Mouse (Mus musculus) c-Kit-positive CD71-positive TER-119-negative erythroid progenitor cells, embryonic 14.5 days (primary cell): ENCODE results near the gene Pld1.

ENCODE experiments used
- DNase-seq: peaks from one replicate; pipeline ENCODE4 v3.0.0-alpha.2; 2013; ENCODE audit warnings: low read depth

Gene Pld1

GRCm38 (mm10) chr3:27991100-27991703 is 52.7 kb downstream of the Pld1 start:
- no peak for DNase-seq

DNA sequence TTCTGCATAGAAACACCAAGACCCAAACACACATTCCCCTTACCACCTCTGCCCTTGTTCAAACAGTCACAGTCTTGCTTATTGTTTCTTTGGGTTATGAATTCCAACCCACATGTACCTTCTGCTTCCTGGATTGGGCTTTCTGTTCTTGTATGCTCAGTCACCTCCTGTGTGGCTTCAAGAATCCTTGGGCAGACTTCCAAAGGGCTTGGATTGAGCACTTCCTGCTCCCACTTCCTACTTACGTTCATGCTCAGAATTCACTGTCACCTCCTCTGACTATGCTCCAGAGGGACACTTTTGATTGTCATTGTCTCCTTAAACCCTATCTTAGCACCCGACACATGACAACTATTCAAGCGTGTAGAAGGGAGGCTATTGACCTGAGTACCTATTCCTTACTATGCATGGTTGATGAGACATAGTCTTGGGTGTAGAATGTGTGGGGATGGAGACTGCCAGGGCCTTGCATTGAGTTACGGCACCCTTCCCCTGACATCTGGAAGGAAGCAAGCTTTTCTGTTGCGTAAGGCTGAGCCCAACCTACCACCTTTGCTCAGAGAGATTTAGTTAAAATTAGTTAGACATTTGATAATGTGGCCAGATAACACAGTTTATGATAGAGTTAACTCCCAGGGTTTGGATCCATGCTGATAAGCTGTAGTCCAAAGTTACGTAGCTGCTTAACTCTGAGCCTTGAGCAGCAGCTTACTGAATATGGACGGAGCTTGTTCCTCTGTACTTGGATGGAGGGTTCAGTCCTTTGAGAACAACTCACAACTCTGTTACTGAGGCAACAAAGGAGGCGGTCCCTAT is 55.9 kb downstream of the Pld1 start:
- DNase-seq: no peak

GRCm38 (mm10) chr3:28004321-28004720 is 65.8 kb downstream of the Pld1 start:
- DNase-seq: no peak

GRCm38 (mm10) chr3:28007684-28008083 is 69.2 kb downstream of the Pld1 start:
- DNase-seq: no peak

GRCm38 (mm10) chr3:28008369-28008768 is 69.9 kb downstream of the Pld1 start:
- DNase-seq: no peak

GRCm38 (mm10) chr3:28012177-28012576 is 73.7 kb downstream of the Pld1 start:
- DNase-seq: no peak

- DNase-seq: no peak
Observed at GRCm38 (mm10) chr3:28013441-28013840, 74.9 kb downstream of the Pld1 start.

DNA sequence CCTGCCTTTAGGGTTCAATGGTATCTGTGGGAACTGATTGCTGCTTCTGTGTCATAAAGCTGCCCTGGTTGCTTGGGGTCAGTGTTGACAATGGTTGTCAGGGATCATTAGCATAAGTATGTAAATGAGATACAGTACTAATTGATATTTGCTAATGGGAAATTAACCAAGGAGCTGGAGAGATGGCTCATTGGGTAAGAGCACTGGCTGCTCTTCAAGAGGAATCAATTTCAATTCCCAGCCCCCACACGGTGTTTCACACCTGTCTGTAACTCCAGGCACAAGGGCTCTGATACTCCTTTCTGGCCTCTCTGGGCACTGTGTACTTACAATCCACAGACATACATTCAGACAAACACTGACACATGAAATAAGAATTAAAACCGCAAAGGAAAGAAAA is 78.5 kb downstream of the Pld1 start:
- DNase-seq: no peak

- no peak for DNase-seq
Observed at GRCm38 (mm10) chr3:28019727-28020126, 81.2 kb downstream of the Pld1 start.

DNA sequence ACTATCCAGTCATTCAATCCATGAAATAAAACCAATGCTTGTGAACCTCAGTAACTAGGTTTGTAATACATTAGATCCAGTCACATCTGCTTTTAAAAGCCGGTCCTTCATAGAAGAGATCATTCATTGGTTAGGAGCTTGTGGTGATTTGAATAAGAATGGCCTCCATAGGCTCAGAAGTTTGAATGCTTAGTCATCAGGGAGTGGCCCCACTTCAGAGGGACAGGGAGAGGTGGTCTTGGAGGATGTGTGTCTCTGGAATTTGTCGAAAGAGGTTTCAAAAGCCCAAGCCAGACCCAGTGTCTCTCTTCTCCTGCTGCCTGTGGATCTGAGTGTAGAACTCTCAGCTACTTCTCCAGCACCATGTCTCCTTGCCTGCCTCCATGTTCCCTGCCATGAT is 81.9 kb downstream of the Pld1 start:
- DNase-seq: no peak

DNA sequence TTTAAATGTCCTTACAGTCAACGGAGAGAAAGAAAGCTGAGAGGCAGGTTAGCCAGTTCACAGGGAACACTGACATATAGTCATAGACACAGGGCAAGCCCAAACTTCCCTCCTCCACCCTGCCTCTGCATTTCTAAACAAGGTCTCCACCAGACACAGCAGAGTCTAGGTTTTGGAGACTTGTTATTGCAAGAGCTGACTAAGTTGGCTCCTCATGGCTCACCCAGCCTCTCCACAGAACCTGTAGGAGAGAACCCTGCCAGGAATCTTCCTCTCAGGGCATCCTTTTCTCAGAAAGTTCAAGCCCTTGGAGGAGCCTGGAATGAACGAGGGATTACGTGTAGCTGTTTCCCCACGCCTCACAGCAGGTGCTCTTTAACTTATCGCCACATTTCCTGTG is 83.7 kb downstream of the Pld1 start:
- DNase-seq: no peak

DNA sequence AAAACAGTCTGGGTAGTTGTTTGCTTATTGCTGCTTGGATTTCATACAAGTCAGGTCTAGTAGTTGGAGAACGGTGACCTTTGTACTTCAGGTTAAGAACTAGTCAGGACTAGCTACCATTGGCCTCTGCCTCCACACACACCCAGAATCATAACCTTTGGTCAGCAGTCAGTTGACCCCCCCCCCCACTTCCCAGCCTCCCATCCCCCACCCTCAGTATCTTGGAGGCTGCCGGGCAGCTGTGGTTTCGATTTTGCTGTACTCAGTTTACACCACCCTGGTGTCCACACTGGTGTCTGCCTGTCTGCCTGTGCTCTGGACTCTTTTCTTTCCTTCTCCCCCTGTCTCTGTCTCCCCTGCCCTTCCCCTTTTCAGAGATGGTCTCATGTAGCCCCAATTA is 88.4 kb downstream of the Pld1 start:
- DNase-seq: no peak

- DNase-seq: no peak
Observed at GRCm38 (mm10) chr3:28028456-28028855, 90.0 kb downstream of the Pld1 start.

GRCm38 (mm10) chr3:28030860-28031259 is 92.4 kb downstream of the Pld1 start:
- DNase-seq: no peak

- DNase-seq: no peak
Observed at GRCm38 (mm10) chr3:28031643-28032243, 93.2 kb downstream of the Pld1 start.

GRCm38 (mm10) chr3:28033898-28034297 is 95.4 kb downstream of the Pld1 start:
- no peak for DNase-seq

- no peak for DNase-seq
Observed at GRCm38 (mm10) chr3:28034707-28035333, 96.3 kb downstream of the Pld1 start.

- no peak for DNase-seq
Observed at GRCm38 (mm10) chr3:28037320-28037932, 98.9 kb downstream of the Pld1 start.

DNA sequence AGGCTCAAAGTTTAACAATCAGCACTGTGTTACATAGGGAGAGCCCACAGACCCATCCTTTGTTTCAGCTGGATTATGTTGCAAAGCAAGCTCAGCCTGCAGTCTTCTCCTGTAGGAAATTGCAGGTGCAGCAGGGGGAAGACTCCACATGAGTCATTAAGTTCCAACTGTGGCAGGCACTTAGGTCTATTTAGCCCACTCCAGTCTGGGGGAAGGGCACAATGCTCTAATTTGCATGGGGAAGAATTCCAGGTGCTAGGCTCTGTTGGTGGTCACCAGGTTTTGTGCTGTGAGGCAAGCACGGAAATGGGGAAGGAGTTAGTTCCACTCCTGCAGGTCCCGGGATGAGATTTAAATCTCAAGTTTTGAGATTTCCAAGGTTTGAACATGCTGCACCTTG is 99.6 kb downstream of the Pld1 start:
- no peak for DNase-seq

- no peak for DNase-seq
Observed at GRCm38 (mm10) chr3:28039760-28040159, 101.3 kb downstream of the Pld1 start.

DNA sequence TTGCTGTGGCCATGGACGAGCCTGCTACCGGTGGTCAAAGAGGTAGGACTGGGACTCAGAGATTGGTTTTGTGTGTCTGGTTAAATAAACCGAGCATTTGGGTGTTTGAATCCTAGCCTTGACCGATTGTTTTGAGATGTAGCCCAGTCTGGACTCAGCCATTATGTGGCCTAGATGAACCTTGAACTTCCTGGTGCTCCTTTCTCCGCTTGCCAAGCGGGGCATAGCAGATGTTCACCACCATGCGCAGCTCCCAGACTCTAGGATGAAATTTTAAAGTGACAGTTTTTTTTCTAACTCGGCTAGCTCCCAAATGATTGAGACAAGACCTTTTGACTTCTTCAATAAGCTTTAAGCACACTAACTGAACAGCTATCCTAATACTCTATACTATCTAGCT is 102.7 kb downstream of the Pld1 start:
- no peak for DNase-seq

DNA sequence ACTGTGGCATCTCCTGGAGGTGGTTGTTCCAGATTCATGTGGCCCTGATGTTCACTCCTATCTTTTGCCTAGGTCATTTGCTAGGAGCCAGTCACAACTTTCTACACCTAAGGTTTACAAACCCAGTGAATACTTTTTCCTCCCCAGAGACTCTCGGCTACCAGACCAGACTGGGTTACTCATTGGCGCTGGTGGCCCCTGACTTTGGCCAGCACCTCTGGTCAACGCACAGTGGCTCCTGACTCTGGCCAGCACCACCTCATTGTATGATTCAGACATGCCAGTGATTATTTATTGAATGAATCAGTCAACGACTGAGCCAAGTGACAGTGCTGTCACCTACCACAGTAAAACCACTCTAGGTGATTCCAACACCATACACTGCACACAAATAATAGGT is 103.9 kb downstream of the Pld1 start:
- no peak for DNase-seq

DNA sequence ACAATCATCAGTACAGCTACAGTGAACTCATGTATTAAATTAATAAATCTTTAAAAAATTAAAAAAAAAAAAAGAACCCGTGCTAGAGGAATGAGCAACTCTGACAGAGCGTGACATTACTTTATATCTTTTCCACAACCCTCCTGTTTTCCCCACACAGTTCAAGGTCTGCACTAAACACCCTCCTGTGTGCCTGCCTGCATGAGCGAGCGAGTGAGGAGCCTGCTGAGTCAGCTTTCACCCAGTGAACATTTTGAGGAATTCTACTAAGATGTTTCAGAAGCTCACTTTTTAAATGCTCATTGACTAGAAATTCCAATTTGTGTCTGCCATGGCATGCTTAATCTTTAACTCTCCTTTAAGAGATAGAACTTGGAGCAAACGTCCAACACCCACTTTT is 109.1 kb downstream of the Pld1 start:
- DNase-seq: no peak
